Mouse (Mus musculus) thymus, adult 2 months (tissue): ENCODE results near the gene Skida1. TPM values are rescaled to one million over a fixed set of nuclear protein-coding genes. Genes with fewer than 3 reads are reported as not detected.

ENCODE experiments used
- DNase-seq: peaks from one replicate; pipeline ENCODE4 v3.0.0; 2021
- H3K27ac ChIP-seq: fragments of 200-500 bp; 2 replicates; pipeline ENCODE4 v1.5.1; 2012; ENCODE audit warnings: low read length, control low read depth; ENCODE audit not compliant: control insufficient read depth, insufficient read depth
- H3K27me3 ChIP-seq: fragments of 200-500 bp; 2 replicates; pipeline ENCODE4 v1.6.1; 2012; ENCODE audit warnings: mild to moderate bottlenecking, low read length, moderate library complexity, mixed read lengths; ENCODE audit not compliant: control insufficient read depth, insufficient read depth
- H3K36me3 ChIP-seq: fragments of 200-500 bp; 2 replicates; pipeline ENCODE4 v1.6.1; 2012; ENCODE audit warnings: mild to moderate bottlenecking, low read length, moderate library complexity; ENCODE audit not compliant: control insufficient read depth, insufficient read depth
- H3K4me1 ChIP-seq: fragments of 200-500 bp; replicated peaks from 2 replicates; pipeline ENCODE4 v1.6.1; 2012; ENCODE audit warnings: low read length; ENCODE audit not compliant: control insufficient read depth, insufficient read depth
- H3K4me3 ChIP-seq: fragments of 200-500 bp; 2 replicates; pipeline ENCODE4 v1.5.1; 2012; ENCODE audit warnings: mild to moderate bottlenecking, low read length, control low read depth, moderate library complexity; ENCODE audit not compliant: control insufficient read depth, insufficient read depth
- CTCF ChIP-seq: fragments of 200-500 bp; IDR thresholded peaks from 2 replicates; pipeline ENCODE4 v1.5.1; 2012; ENCODE audit warnings: mild to moderate bottlenecking, control low read depth, low read length, moderate library complexity, borderline replicate concordance; ENCODE audit not compliant: control insufficient read depth, poor library complexity, insufficient read depth; ENCODE audit errors: extremely low read depth
- POLR2A ChIP-seq: fragments of 200-500 bp; IDR thresholded peaks from 2 replicates; pipeline ENCODE4 v1.6.1; 2012; ENCODE audit warnings: mild to moderate bottlenecking, low read length, control low read depth, moderate library complexity; ENCODE audit not compliant: control insufficient read depth, poor library complexity, insufficient read depth; ENCODE audit errors: extremely low read depth
- WGBS: fragments of 180-500 bp; shearing (Covaris S2); methylation state at CpG from one replicate; pipeline ENCODE4 v1.1.7; 2018; 5-methylcytosine and 5-hydroxymethylcytosine counted together
- polyA plus RNA-seq: library from polyadenylated mRNA; depleted of rRNA; stranded (reverse); fragments of >200 nt; gene quantifications from 2 replicates; pipeline ENCODE4 v1.2.3, GENCODE M21; 2012

Skida1 gene
- polyA plus RNA-seq, 1 experiment = 0.38 TPM

GRCm38 (mm10) chr2:18033166-18034108 is 15.4 kb downstream of the Skida1 start:
- Histone ChIP-seq H3K27me3 (peaks cover 12% of the 10 kb centered on the region), H3K4me1 (peaks cover 4% of the 10 kb centered on the region; the same call in 1 of the 2 replicates), H3K4me3 (no peak overlapping the region), H3K27ac (no peak overlapping the region), H3K36me3 (no peaks in the 10 kb centered on the region)
- no peak for DNase-seq
- TF ChIP-seq CTCF (no peak), POLR2A (no peak)
- 91% methylated on average over 10 of the region's 10 CpGs for WGBS

- H3K27ac ChIP-seq = no peak overlapping the region
- TF ChIP-seq POLR2A (no peak), CTCF (no peak)
- 96% methylated on average over 5 of the region's 5 CpGs for WGBS
- H3K4me1 ChIP-seq = peaks cover 7% of the 10 kb centered on the region; the same call in 1 of the 2 replicates
- H3K4me3 ChIP-seq = no peak overlapping the region
- H3K27me3 ChIP-seq = peaks cover 12% of the 10 kb centered on the region
- H3K36me3 ChIP-seq = no peaks in the 10 kb centered on the region
- DNase-seq = no peak
These were observed 16.3 kb downstream of the Skida1 start for GRCm38 (mm10) chr2:18032538-18032895.

GRCm38 (mm10) chr2:18031831-18032537 is 16.9 kb downstream of the Skida1 start:
- Histone ChIP-seq H3K27ac (no peak overlapping the region), H3K4me3 (no peak overlapping the region)
- no peak for DNase-seq

GRCm38 (mm10) chr2:18031271-18031821 is 17.5 kb downstream of the Skida1 start:
- H3K36me3 ChIP-seq = no peaks in the 10 kb centered on the region
- WGBS = 27% methylated on average over 26 of the region's 26 CpGs
- H3K4me1 ChIP-seq = peaks cover 16% of the 10 kb centered on the region
- no peak for DNase-seq
- no peak overlapping the region for H3K27ac ChIP-seq
- no peak overlapping the region for H3K4me3 ChIP-seq
- peaks cover 12% of the 10 kb centered on the region for H3K27me3 ChIP-seq
- TF ChIP-seq POLR2A (no peak), CTCF (no peak)

More at GRCm38 (mm10) chr2:18031831-18032537, 16.9 kb downstream of the Skida1 start:
- Histone ChIP-seq H3K27me3 (peaks cover 12% of the 10 kb centered on the region), H3K36me3 (no peaks in the 10 kb centered on the region), H3K4me1 (peaks cover 9% of the 10 kb centered on the region)
- TF ChIP-seq CTCF = no peak
- TF ChIP-seq POLR2A = no peak
- 28% methylated on average over 34 of the region's 34 CpGs for WGBS

GRCm38 (mm10) chr2:18030581-18030980 is 18.3 kb downstream of the Skida1 start:
- H3K4me3 ChIP-seq = no peak overlapping the region
- WGBS = 93% methylated on average over 8 of the region's 8 CpGs
- TF ChIP-seq POLR2A (no peak), CTCF (no peak)

GRCm38 (mm10) chr2:18029656-18030055 is 19.2 kb downstream of the Skida1 start:
- TF ChIP-seq POLR2A (no peak), CTCF (no peak)
- DNase-seq = no peak
- peaks cover 14% of the 10 kb centered on the region for H3K27me3 ChIP-seq
- H3K4me3 ChIP-seq = no peak overlapping the region
- WGBS = 94% methylated on average over 7 of the region's 7 CpGs
- H3K27ac ChIP-seq = no peak overlapping the region
- peaks cover 23% of the 10 kb centered on the region for H3K4me1 ChIP-seq
- H3K36me3 ChIP-seq = no peaks in the 10 kb centered on the region

More at GRCm38 (mm10) chr2:18030581-18030980, 18.3 kb downstream of the Skida1 start:
- DNase-seq = no peak
- peaks cover 23% of the 10 kb centered on the region for H3K4me1 ChIP-seq
- no peak overlapping the region for H3K27ac ChIP-seq
- H3K27me3 ChIP-seq = peaks cover 14% of the 10 kb centered on the region
- H3K36me3 ChIP-seq = no peaks in the 10 kb centered on the region
